Mouse (Mus musculus) liver, embryonic 11.5 days (tissue): ENCODE measurements at regions not wholly inside any gene's neighbourhood (a gene's known extent, or its start where the extent isn't known, plus 50 kb on each side); places are given as distances from the start of the nearest gene placed in this dataset.

Experiments used
- ATAC-seq: fragments of 200-750 bp; cut with Nextera tagmentation; replicated peaks from 2 replicates; pipeline ENCODE4 v1.8.0; 2017; ENCODE audit warnings: moderate number of reproducible peaks, mild to moderate bottlenecking, moderate TSS enrichment, moderate library complexity; ENCODE audit not compliant: low FRiP score
- DNase-seq: peaks from one replicate; pipeline ENCODE4 v3.0.0-alpha.2; 2017; ENCODE audit warnings: low spot score
- H3K27ac ChIP-seq: fragments of 300-500 bp; sonication (generic); 2 replicates; pipeline ENCODE4 v1.5.1; 2014; ENCODE audit warnings: mild to moderate bottlenecking, low read depth, low read length, control low read depth
- H3K27me3 ChIP-seq: fragments of 300-500 bp; sonication (generic); replicated peaks from 2 replicates; pipeline ENCODE4 v1.6.1; 2014; ENCODE audit warnings: low read length, mixed read lengths; ENCODE audit not compliant: control insufficient read depth, insufficient read depth
- H3K36me3 ChIP-seq: fragments of 300-500 bp; sonication (generic); 2 replicates; pipeline ENCODE4 v1.6.1; 2014; ENCODE audit warnings: mild to moderate bottlenecking, low read length, moderate library complexity, mixed read lengths; ENCODE audit not compliant: control insufficient read depth, insufficient read depth
- H3K4me1 ChIP-seq: fragments of 300-500 bp; sonication (generic); replicated peaks from 2 replicates; pipeline ENCODE4 v1.6.1; 2014; ENCODE audit warnings: low read length, mixed read lengths; ENCODE audit not compliant: control insufficient read depth, insufficient read depth
- H3K4me2 ChIP-seq: fragments of 300-500 bp; sonication (generic); 2 replicates; pipeline ENCODE4 v1.6.1; 2014; ENCODE audit warnings: mild to moderate bottlenecking, control low read depth, moderate library complexity
- H3K4me3 ChIP-seq: fragments of 300-500 bp; sonication (generic); 2 replicates; pipeline ENCODE4 v1.5.1; 2014; ENCODE audit warnings: low read depth, low read length, control low read depth
- H3K9ac ChIP-seq: fragments of 300-500 bp; sonication (generic); 2 replicates; pipeline ENCODE4 v1.6.1; 2014; ENCODE audit warnings: low read depth, low read length, control low read depth
- H3K9me3 ChIP-seq: fragments of 300-500 bp; sonication (generic); 2 replicates; pipeline ENCODE4 v1.6.1; 2016; ENCODE audit warnings: low read length, inconsistent platforms, mixed read lengths; ENCODE audit not compliant: control insufficient read depth
- WGBS: fragments of 180-500 bp; shearing (Covaris S2); extraction: QIAGEN DNeasy Blood & Tissue Kit; methylation state at CpG from one replicate; pipeline ENCODE4 v1.1.7; 2014; 5-methylcytosine and 5-hydroxymethylcytosine counted together

DNA sequence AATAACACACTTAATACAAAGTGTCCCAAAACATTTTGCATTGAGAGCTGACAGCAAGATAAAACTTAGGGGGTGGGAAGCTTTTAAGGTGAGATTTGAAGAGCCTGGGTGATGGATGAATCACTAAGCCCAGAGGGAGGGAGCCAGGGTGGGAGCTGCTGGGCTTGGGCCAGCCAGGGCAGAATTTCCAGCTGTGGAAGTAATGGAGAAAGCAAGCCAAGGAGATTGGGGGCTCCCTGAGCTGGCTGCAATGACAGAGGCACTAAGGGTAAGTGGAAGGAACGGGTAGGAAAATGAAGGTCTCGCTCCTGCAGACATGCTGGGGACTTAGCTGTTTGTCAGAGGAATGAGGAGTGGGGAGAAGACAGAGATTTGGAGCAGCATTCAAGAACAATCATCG, 81.2 kb downstream of the Cdca7 start:
- Histone ChIP-seq H3K9ac (no peak overlapping the region), H3K27me3 (no peaks in the 10 kb centered on the region), H3K4me1 (no peaks in the 10 kb centered on the region), H3K4me3 (no peak overlapping the region), H3K4me2 (no peak overlapping the region), H3K36me3 (no peaks in the 10 kb centered on the region), H3K9me3 (no peaks in the 10 kb centered on the region), H3K27ac (no peak overlapping the region)
- ATAC-seq: no peak
- WGBS: 46% methylated on average over 3 of the region's 3 CpGs
- DNase-seq: no peak

DNA sequence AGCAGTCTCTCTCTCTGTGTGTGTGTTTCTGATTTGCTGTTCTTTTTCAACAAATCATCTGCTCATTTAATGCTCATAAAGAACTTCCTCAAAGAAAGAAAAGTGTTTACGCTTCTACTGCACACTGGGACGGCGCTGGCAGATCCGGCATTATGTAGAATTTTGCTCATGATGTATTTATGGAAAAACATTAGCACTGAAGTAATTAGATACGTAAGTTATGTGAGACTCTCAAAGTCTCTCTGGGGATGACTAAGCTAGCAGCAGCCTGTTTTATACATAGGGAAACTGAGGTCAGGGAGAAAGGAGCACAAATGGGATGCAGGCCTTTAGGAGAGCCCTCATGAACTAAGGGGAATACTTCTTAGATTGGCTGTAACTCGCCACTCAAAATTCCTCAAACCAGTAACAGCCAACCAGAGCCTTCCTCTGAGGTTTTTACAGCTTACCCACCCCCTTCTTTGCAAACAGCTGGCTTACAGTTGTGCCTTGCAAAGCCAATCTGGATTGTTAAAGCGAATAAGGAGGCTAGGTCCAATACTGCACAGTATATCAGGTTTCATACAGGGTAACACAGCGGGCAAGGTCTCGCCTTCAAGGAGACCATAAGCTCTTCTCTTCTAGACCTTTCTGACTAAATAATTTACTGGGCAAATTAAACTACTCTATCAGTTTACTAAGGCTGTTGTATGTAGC, 81.8 kb downstream of the Cdca7 start:
- Histone ChIP-seq H3K36me3 (no peaks in the 10 kb centered on the region), H3K27ac (no peak overlapping the region)
- no peak for ATAC-seq

DNA sequence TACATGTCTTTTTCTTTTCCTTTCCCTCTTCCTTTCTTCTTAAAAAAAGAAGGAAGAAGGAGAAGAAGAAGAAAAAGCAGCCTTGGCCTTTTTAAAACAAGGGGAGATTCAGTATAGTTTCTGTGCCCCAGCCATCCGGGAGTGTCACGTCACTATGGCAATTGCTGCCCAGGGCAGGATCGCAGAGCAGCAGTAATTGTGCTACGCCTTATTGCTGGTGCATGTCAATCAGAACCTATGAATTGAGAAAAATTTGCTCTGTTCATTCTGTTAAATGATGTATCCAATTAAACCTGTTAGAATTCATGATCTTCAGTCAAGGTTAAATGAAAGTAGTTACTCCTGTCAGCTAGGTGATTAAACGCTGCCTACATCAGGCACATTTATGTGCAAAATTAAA, 85.4 kb downstream of the Cdca7 start:
- no peak overlapping the region for H3K27ac ChIP-seq
- WGBS: 83% methylated on average over 5 of the region's 5 CpGs
- DNase-seq (no peak), ATAC-seq (no peak)
- no peaks in the 10 kb centered on the region for H3K27me3 ChIP-seq
- no peak overlapping the region for H3K4me2 ChIP-seq
- no peaks in the 10 kb centered on the region for H3K36me3 ChIP-seq
- no peak overlapping the region for H3K4me3 ChIP-seq
- no peak overlapping the region for H3K9ac ChIP-seq
- no peaks in the 10 kb centered on the region for H3K9me3 ChIP-seq
- H3K4me1 ChIP-seq: no peaks in the 10 kb centered on the region

More for the DNA sequence above, 81.8 kb downstream of the Cdca7 start:
- Histone ChIP-seq H3K4me2 (no peak overlapping the region), H3K27me3 (no peaks in the 10 kb centered on the region), H3K4me1 (no peaks in the 10 kb centered on the region), H3K9ac (no peak overlapping the region), H3K4me3 (no peak overlapping the region), H3K9me3 (no peaks in the 10 kb centered on the region)
- WGBS: 74% methylated on average over 9 of the region's 9 CpGs
- DNase-seq: no peak

DNA sequence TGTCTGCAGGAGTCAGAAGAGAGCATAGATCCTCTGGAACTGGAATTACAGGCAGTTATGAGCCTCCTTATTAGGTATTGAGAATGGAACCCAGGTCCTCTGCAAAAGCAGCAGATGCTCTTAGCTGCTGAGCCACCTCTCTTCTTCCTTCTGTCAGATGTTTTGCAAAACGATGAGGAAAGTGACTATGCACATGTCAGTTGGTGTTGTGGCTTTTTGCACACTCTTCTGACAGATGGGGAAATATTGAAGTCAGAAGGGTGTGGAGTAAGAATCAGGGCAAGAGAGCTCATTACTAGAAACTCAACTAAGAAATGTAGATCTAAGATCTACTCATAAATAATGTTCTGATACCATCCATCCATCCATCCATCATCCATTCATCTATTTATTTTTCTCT, 102.4 kb downstream of the Cdca7 start:
- Histone ChIP-seq H3K9ac (no peak overlapping the region), H3K9me3 (no peaks in the 10 kb centered on the region), H3K27ac (no peak overlapping the region), H3K36me3 (no peaks in the 10 kb centered on the region), H3K4me3 (no peak overlapping the region), H3K27me3 (no peaks in the 10 kb centered on the region), H3K4me2 (no peak overlapping the region), H3K4me1 (no peaks in the 10 kb centered on the region)
- ATAC-seq (no peak), DNase-seq (no peak)
- 59% methylated on average over 1 of the region's 1 CpGs for WGBS

DNA sequence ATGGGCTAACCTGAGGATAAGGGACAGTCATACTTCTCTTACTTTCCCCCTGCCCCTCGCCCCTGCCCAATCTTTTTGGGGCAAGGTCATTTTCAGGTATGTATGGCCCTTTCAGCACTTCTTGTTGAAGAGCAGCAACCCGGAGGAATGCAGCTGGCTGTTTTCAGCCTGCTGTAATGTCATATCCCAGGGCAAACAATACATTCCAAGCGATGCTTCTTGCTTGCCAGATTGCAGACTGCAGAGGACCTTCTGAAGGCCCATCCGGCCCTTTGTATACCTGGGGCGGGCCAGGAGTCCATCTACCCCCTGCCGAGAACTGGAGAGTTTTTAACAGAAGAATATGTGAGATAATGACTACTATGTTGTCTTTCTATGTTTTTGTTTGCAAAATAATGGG, 105.2 kb downstream of the Cdca7 start:
- H3K4me1 ChIP-seq: no peaks in the 10 kb centered on the region
- DNase-seq: no peak
- H3K9ac ChIP-seq: no peak overlapping the region
- 77% methylated on average over 6 of the region's 6 CpGs for WGBS
- H3K27me3 ChIP-seq: no peaks in the 10 kb centered on the region
- no peak for ATAC-seq
- H3K27ac ChIP-seq: no peak overlapping the region
- H3K4me3 ChIP-seq: no peak overlapping the region
- H3K36me3 ChIP-seq: no peaks in the 10 kb centered on the region
- no peak overlapping the region for H3K4me2 ChIP-seq
- no peaks in the 10 kb centered on the region for H3K9me3 ChIP-seq

DNA sequence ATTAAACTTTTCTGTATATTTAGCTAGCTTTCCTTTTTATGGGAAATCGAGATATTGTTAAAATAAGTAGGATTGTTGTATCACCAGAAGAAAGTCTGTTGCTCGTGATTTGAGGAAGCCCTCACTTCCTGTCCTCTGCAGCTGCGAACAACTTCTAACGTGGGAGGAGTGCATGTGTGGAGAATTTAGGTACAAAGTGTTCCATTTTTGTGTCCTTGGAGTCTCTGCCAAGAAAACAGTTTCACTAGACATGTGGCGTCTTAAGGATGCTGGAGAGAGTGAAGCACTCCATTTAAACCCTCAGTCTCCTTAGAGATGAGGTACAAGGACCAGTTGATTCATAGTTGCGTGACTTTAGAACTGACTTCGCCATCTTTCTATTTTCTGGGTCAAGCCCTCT, 112.9 kb downstream of the Cdca7 start:
- no peaks in the 10 kb centered on the region for H3K4me1 ChIP-seq
- no peaks in the 10 kb centered on the region for H3K36me3 ChIP-seq
- no peak overlapping the region for H3K4me2 ChIP-seq
- 0 out of 2 replicates have a peak, but pooled peaks cover 2% of the 10 kb centered on the region for H3K27me3 ChIP-seq
- WGBS: 59% methylated on average over 7 of the region's 7 CpGs
- no peak overlapping the region for H3K4me3 ChIP-seq
- DNase-seq: no peak
- no peak for ATAC-seq
- no peaks in the 10 kb centered on the region for H3K9me3 ChIP-seq
- no peak overlapping the region for H3K27ac ChIP-seq
- no peak overlapping the region for H3K9ac ChIP-seq

DNA sequence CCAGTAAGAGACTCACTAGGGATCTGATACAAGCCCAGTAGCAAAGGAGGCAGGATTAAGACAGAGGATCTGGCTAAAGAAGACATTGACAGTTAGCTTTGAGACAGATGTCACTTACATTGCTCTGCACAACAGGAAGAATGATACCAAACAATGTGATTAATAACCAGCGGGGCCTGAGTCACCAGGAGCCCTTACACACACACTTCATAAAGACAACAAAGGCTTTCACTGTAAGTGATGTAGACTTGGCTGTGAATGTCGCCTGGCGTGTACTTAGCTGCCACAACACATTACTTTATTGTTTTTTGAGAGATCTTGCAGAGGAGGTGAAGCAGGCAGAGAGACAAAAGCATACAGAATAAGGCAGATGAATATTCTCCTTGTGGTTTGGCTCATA, 116.1 kb downstream of the Cdca7 start:
- no peak overlapping the region for H3K4me3 ChIP-seq
- H3K36me3 ChIP-seq: no peaks in the 10 kb centered on the region
- DNase-seq (no peak), ATAC-seq (no peak)
- no peaks in the 10 kb centered on the region for H3K4me1 ChIP-seq
- H3K9ac ChIP-seq: no peak overlapping the region
- H3K27me3 ChIP-seq: 0 out of 2 replicates have a peak, but pooled peaks cover 2% of the 10 kb centered on the region
- no peak overlapping the region for H3K27ac ChIP-seq
- no peaks in the 10 kb centered on the region for H3K9me3 ChIP-seq
- H3K4me2 ChIP-seq: no peak overlapping the region
- WGBS: 56% methylated on average over 3 of the region's 3 CpGs

DNA sequence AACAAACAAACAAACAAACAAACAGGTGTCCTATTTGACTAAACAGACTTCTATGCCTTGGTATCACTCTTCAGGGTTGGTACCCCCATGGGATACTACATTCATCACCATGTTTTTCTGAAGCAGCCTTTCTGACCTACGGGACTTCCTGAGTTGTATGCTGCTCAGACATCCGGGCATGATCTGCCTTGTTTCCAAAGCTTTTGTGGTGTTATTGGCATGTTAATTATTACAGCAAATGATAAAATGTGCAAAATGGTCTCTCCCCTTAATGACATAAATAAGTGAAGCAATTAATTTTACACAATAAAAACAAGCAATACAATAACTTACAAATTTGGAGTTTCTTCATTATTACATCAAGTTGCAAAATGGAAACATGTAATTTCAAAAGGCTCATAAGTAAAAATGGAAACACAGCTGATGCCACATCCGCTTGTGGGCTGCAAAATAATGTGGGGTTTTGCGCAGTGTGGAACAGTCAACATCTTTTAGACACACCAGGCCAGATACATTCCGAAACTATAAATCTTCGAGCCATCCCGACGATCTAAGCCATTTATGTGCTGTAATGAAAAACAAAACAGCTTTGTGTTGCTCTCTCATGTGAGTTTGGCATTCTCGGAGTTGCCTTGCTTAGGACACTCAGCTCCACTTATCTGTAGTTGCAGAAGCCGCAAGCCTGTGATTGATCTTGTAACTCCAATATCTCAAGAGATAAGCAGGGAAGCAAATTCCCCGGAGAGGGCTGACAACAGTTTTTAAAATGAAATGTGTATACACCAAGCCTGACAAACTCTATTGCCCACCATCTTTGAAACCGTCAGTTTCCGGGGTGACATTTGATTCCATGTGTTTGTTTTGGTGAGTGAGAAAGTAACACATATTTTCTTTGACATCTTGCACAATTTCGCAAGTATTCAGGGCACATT, 121.3 kb downstream of the Cdca7 start:
- ATAC-seq (no peak), DNase-seq (no peak)
- 61% methylated on average over 14 of the region's 14 CpGs for whole genome bisulfite sequencing

More for the DNA sequence above, 121.3 kb downstream of the Cdca7 start:
- H3K9me3 ChIP-seq: no peaks in the 10 kb centered on the region
- H3K4me2 ChIP-seq: no peak overlapping the region
- no peak overlapping the region for H3K4me3 ChIP-seq
- H3K36me3 ChIP-seq: no peaks in the 10 kb centered on the region
- H3K9ac ChIP-seq: no peak overlapping the region
- no peak overlapping the region for H3K27ac ChIP-seq
- H3K27me3 ChIP-seq: no peaks in the 10 kb centered on the region
- no peaks in the 10 kb centered on the region for H3K4me1 ChIP-seq
